Mouse (Mus musculus): Measurements from ENCODE around the gene Akr1c14.
"Not testable (repeated sequence)": the region's sequence is repeated elsewhere in the genome, so short reads cannot be mapped to it uniquely, and the experiment has no call there.

The Akr1c14 gene

GRCm38 (mm10) chr13:4123146-4123545 lies 74.3 kb downstream of the Akr1c14 start:
- DNase-seq (ENCODE audit: low spot score): no peak

- not testable (repeated sequence) for DNase-seq (ENCODE audit: low spot score)
Measured at GRCm38 (mm10) chr13:4124471-4124870, 75.7 kb downstream of the Akr1c14 start.

- DNase-seq (ENCODE audit: low spot score): not testable (repeated sequence)
Measured at GRCm38 (mm10) chr13:4125846-4126245, 77.0 kb downstream of the Akr1c14 start.

GRCm38 (mm10) chr13:4129100-4129499 lies 80.3 kb downstream of the Akr1c14 start:
- DNase-seq (ENCODE audit: low spot score): peak; percentile 43

GRCm38 (mm10) chr13:4131317-4131716 lies 82.5 kb downstream of the Akr1c14 start:
- DNase-seq (ENCODE audit: low spot score): no peak

- no peak for DNase-seq (ENCODE audit: low spot score)
Measured at GRCm38 (mm10) chr13:4131721-4132120, 82.9 kb downstream of the Akr1c14 start.

- DNase-seq (ENCODE audit: low spot score): no peak
Measured at GRCm38 (mm10) chr13:4133070-4133469, 84.3 kb downstream of the Akr1c14 start.

Data from lung, postnatal 25 days (tissue).